Mouse (Mus musculus): ENCODE data around the gene Clmp.

DNA sequence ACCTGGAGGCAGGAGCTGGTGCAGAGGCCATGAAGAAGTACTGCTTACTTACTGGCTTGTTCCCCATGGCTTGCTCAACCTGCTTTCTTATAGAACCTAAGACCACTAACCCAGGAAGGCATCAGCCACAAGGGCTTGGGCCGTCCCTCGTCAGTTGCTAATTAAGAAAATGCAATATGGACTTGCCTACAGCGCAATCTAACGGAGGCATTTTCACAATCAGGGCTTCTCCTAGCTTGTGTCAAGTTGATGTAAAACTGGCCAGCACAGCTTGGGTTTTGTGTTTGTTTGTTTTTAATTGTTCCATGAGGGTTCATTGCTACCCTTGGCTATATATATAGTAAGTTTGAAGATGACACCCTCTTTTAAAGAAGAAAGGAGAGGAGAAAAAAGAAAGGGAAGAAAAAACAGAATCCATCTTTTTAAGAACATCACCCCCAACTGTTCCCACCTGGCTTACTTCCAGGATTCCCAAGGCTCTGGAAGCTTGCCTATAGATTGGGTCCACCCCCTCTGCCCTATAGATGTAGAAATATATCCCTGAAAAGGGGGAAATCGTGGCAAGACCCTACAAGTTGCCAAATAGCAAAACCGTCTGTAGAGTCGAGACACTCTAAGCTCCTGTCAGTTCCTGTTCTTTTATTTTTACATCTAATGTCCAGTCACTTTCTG lies 42.2 kb downstream of the Clmp start:
- TF ChIP-seq CTCF (IDR thresholded peaks at IDR 0.05; ENCODE audit: low read depth, low read length) (no peak), POLR2A (IDR thresholded peaks at IDR 0.05; ENCODE audit: borderline replicate concordance, low read depth, low read length) (no peak)

All from bone marrow macrophage, adult 2 months (primary cell).